Comparison of ENCODE assay signal across 8 mouse cellular contexts in genomic region chrX:85775879-85776543, GRCm38 (mm10). TPM values are rescaled to one million over a fixed set of nuclear protein-coding genes. Genes with fewer than 3 reads are reported as not detected.
A peak's percentile ranks its signal among the peaks of the same experiment; 100 is the strongest.
DNase-seq lines count a peak whose midpoint lies in the region; ATAC-seq and TF ChIP-seq lines count a peak whose summit lies in the region.

No protein-coding gene starts in this region.

- no peak for TF ChIP-seq POLR2A in bone marrow, adult 2 months (IDR thresholded peaks at IDR 0.05; ENCODE audit: borderline replicate concordance, control insufficient read depth, low read depth, low read length)

- H3K4me2 ChIP-seq in heart, embryonic 11.5 days = peak overlapping the region; percentile 65
- H3K4me2 ChIP-seq in limb, embryonic 13.5 days (replicated peaks) = peak overlapping the region; percentile 70
- peak overlapping the region; percentile 50 for H3K4me2 ChIP-seq in neural tube, embryonic 11.5 days (ENCODE audit: low read depth)

- H3K9me3 ChIP-seq in heart, embryonic 11.5 days (replicated peaks; ENCODE audit: control insufficient read depth, low read length) = no peaks in the 10 kb centered on the region
- no peaks in the 10 kb centered on the region for H3K9me3 ChIP-seq in limb, embryonic 13.5 days
- H3K9me3 ChIP-seq in neural tube, embryonic 11.5 days (ENCODE audit: control insufficient read depth, low read length) = no peaks in the 10 kb centered on the region

- TF ChIP-seq CTCF in C2C12 (IDR thresholded peaks at IDR 0.05; ENCODE audit: control insufficient read depth, insufficient read depth, insufficient read length) = no peak
- TF ChIP-seq CTCF in bone marrow, adult 2 months (IDR thresholded peaks at IDR 0.05; ENCODE audit: control insufficient read depth, insufficient read depth, low read length) = no peak

- peak overlapping the region; percentile 49 for H3ac ChIP-seq in C2C12 (ENCODE audit: control insufficient read depth, insufficient read length, low read depth)

- peak overlapping the region; percentile 66 for H3K9ac ChIP-seq in heart, embryonic 11.5 days (ENCODE audit: low read depth, low read length)
- peak overlapping the region; percentile 63 for H3K9ac ChIP-seq in limb, embryonic 13.5 days
- peak overlapping the region; percentile 50 for H3K9ac ChIP-seq in neural tube, embryonic 11.5 days (ENCODE audit: low read length)

- H3K4me1 ChIP-seq in heart, embryonic 11.5 days (ENCODE audit: control insufficient read depth, insufficient read depth, low read length) = no peaks in the 10 kb centered on the region
- H3K4me1 ChIP-seq in bone marrow, adult 2 months (ENCODE audit: control insufficient read depth, insufficient read depth, low read length) = peaks cover 2% of the 10 kb centered on the region
- H3K4me1 ChIP-seq in limb, embryonic 13.5 days = no peaks in the 10 kb centered on the region
- no peaks in the 10 kb centered on the region for H3K4me1 ChIP-seq in neural tube, embryonic 11.5 days (ENCODE audit: control insufficient read depth, insufficient read depth, low read length)

- H3K4me3 ChIP-seq in heart, embryonic 11.5 days (ENCODE audit: low read depth, low read length) = peak overlapping the region; percentile 49
- H3K4me3 ChIP-seq in C2C12 (ENCODE audit: insufficient read depth, poor library complexity, severe bottlenecking) = peak overlapping the region; percentile 32
- H3K4me3 ChIP-seq in bone marrow, adult 2 months (replicated peaks; ENCODE audit: control insufficient read depth, low read depth, low read length) = peak overlapping the region; percentile 81
- H3K4me3 ChIP-seq in limb, embryonic 13.5 days = peak overlapping the region; percentile 51
- H3K4me3 ChIP-seq in neural tube, embryonic 11.5 days (ENCODE audit: low read depth, low read length) = peak overlapping the region; percentile 39

- peak overlapping the region; percentile 71 for H3K27ac ChIP-seq in heart, embryonic 11.5 days (ENCODE audit: low read depth, low read length)
- H3K27ac ChIP-seq in bone marrow, adult 2 months (ENCODE audit: control insufficient read depth, insufficient read depth, low read depth, low read length, poor library complexity) = peak overlapping the region; percentile 93
- no peak overlapping the region for H3K27ac ChIP-seq in limb, embryonic 13.5 days
- H3K27ac ChIP-seq in neural tube, embryonic 11.5 days (ENCODE audit: low read depth, low read length) = no peak overlapping the region

- peaks cover 4% of the 10 kb centered on the region for H3K79me3 ChIP-seq in C2C12 (ENCODE audit: low read depth)

- no peaks in the 10 kb centered on the region for H3K27me3 ChIP-seq in heart, embryonic 11.5 days (ENCODE audit: control insufficient read depth, insufficient read depth, low read length)
- H3K27me3 ChIP-seq in C2C12 (ENCODE audit: control insufficient read depth, insufficient read depth, insufficient read length) = no peaks in the 10 kb centered on the region
- H3K27me3 ChIP-seq in limb, embryonic 13.5 days = no peaks in the 10 kb centered on the region
- H3K27me3 ChIP-seq in neural tube, embryonic 11.5 days (ENCODE audit: control insufficient read depth, insufficient read depth, low read length) = no peaks in the 10 kb centered on the region

- no peaks in the 10 kb centered on the region for H3K36me3 ChIP-seq in heart, embryonic 11.5 days (ENCODE audit: control insufficient read depth, insufficient read depth, low read length)
- no peaks in the 10 kb centered on the region for H3K36me3 ChIP-seq in C2C12 (ENCODE audit: control insufficient read depth, insufficient read depth)
- H3K36me3 ChIP-seq in limb, embryonic 13.5 days = no peaks in the 10 kb centered on the region
- H3K36me3 ChIP-seq in neural tube, embryonic 11.5 days (ENCODE audit: control insufficient read depth, insufficient read depth, low read length) = no peaks in the 10 kb centered on the region

- ATAC-seq in heart, embryonic 11.5 days (replicated peaks; ENCODE audit: insufficient number of reproducible peaks, low FRiP score, low TSS enrichment) = peak; percentile 46
- no peak; the same call in 1 of the 2 replicates for ATAC-seq in limb, embryonic 13.5 days (ENCODE audit: low FRiP score, low read depth)
- ATAC-seq in neural tube, embryonic 11.5 days (ENCODE audit: insufficient read depth, low FRiP score, low TSS enrichment) = no peak; the same call in none of the 2 replicates

- WGBS in heart, embryonic 11.5 days (ENCODE audit: insufficient replicate concordance) = 18% methylated on average over 22 of the region's 22 CpGs
- 13% methylated on average over 22 of the region's 22 CpGs for WGBS in bone marrow, adult 2 months
- 24% methylated on average over 22 of the region's 22 CpGs for WGBS in limb, embryonic 13.5 days
- 14% methylated on average over 14 of the region's 22 CpGs for WGBS in neural tube, embryonic 11.5 days

- DNase-seq in heart, adult 8-10 months (ENCODE audit: low spot score) = no peak
- peak; percentile 5 to 6 for DNase-seq in frontal cortex, postnatal 25 days (ENCODE audit: low spot score in 2 of 2)
- no peak for DNase-seq in neural tube, embryonic 11.5 days (ENCODE audit: low spot score)
- no peak for DNase-seq in cerebellum, adult 11 months

- peaks cover 6% of the 10 kb centered on the region for H3K79me2 ChIP-seq in C2C12 (ENCODE audit: control insufficient read depth, insufficient read depth)

TF ChIP-seq in C2C12, 6 proteins besides CTCF, POLR2A, EP300 and RAD21:
- TF ChIP-seq USF1 (IDR thresholded peaks at IDR 0.05; ENCODE audit: low read depth) (no peak), CEBPB (IDR thresholded peaks at IDR 0.05; ENCODE audit: low read depth) (no peak), FOSL1 (IDR thresholded peaks at IDR 0.05; ENCODE audit: insufficient read depth, low read length, poor library complexity, severe bottlenecking) (no peak), MAX (IDR thresholded peaks at IDR 0.05) (no peak), MYOG (IDR thresholded peaks at IDR 0.05; ENCODE audit: control insufficient read depth, extremely low read depth, insufficient read length) (no peak), MYOD1 (IDR thresholded peaks at IDR 0.05; ENCODE audit: control insufficient read depth, insufficient read length, low read depth) (no peak)

RNA-seq across cellular contexts. Expression of gene Gk, which starts 0.6 kb away (rescaled TPM):
- polyA plus RNA-seq in heart, embryonic 11.5 days (2014; fragmentation: Nextera tagmentation; extraction: Ambion mirVana) = 15.3 and 19.2 TPM in 2 replicates
- 10 to 100 TPM; 24.3 to 32.7 (median 25.1) TPM for total RNA-seq in heart, adult 8-10 months (2022)
- polyA plus RNA-seq in C2C12 (2012; fragmentation: generic; extraction: Trizol) = 1.5 TPM
- polyA plus RNA-seq in bone marrow, adult 2 months (2011; ENCODE audit: insufficient read depth, insufficient read length, low replicate concordance, missing spikeins) = 3.9 and 4.0 TPM in 2 replicates
- 5.3 TPM in 2 replicates for polyA plus RNA-seq in limb, embryonic 13.5 days (2015; fragmentation: Nextera tagmentation; extraction: Ambion mirVana)
- 9.0 and 9.2 TPM in 2 replicates for polyA plus RNA-seq in neural tube, embryonic 11.5 days (2014; fragmentation: Nextera tagmentation; extraction: Ambion mirVana)

Comparison
In these comparisons a context has a peak if more than half of its experiments do, and no peak if none do; other contexts are left out.
1. H3K27ac ChIP-seq: peak in heart, embryonic 11.5 days (single experiment) and bone marrow, adult 2 months (single experiment); none in limb, embryonic 13.5 days (single experiment) and neural tube, embryonic 11.5 days (single experiment).
2. DNase-seq: peak in frontal cortex, postnatal 25 days (2 of 2); none in heart, adult 8-10 months (single experiment), neural tube, embryonic 11.5 days (single experiment) and cerebellum, adult 11 months (single experiment).
3. Peak in every context shown above with its lines, with median percentiles within 50 percentile points of each other: H3K4me2 ChIP-seq, H3K4me3 ChIP-seq and H3K9ac ChIP-seq.